Mouse (Mus musculus) right cerebral cortex, postnatal 36 days (tissue): ENCODE data around the gene Usp43.

Experiments used
- DNase-seq, 2 experiments: peaks; one replicate each; pipeline ENCODE4 v3.0.0; 2022; ENCODE audit warnings: low spot score in 2 of 2, mixed read lengths in 1 of 2

Gene Usp43

DNA sequence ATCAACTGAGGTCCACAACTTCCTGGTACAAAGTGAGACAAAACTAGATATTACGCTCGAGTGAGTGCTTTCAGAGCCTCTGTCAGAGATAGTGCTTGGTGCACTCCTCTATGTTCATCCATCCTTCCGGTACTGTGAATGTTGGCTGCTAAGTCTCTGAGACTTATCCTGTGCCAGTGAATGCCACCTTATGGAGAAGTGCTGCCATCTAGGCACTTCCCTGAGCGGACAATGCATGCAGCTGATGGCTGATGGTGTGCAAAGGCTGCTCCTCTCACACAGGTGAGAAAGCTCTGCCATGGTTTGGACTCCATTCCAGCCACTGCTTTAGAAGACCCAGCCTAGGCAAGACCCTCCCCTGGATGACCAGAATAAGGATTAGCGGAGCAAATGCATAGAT, 113.9 kb downstream of the Usp43 start:
- DNase-seq: peak in 1 of 2 experiments; percentile 32

DNA sequence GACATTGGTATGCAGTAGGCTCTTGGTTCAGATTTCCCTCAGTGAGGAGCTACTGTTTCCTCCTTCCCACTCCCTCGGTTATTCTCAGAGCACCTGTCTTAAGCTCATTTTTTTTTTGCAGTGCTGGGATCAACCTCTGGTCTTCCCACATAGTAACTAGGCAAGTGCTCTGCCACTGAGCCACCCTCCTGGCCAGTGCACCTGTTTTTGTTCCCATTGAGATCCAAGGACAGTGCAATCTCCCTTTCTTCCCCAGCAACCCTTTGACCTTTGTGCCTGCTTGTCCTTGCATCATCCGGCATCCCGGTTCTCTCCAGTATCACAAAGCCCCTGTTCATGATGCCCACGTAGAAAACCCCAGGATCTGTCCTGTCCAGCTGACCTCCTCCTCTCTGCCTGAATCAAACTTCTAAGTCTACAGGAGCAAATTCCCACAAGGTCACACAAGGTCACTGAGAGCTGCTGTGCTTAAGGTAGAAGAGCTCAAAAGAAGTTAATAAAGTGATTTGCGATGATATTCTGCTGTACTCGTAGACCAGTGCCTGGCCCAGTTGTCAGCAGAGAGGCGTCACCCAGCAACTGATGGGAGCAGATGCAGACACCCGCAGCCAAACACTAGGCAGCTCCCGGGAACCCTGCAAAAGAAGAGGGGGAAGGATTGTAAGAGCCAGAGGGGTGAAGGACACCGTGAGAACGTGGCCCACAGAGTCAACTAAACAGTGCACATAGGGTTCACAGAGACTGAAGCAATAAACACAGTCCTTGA, 114.9 kb downstream of the Usp43 start:
- DNase-seq: no peak

DNA sequence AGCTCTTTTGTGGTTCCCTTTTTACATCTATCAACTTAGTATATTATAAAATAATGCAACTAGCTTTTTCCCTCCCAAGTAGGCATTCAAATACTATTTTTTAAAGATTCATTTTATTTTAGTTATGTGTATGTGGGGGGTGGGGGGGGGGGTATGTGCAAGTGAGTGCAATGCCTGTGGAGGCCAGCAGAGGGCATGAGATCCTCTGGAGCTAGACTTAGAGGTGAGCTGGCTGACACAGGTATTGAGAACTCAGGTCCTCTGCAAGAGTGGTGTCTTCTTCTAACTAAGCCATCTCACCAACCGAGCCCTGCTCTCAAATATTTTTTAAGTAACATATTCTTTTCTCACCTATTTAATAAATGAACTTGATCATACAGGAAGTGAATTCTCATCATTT, 116.4 kb downstream of the Usp43 start:
- DNase-seq: no peak
